Mouse (Mus musculus): Measurements from ENCODE around the gene Tnrc6c.
A peak's percentile ranks its signal among the peaks of the same experiment; 100 is the strongest.

Gene Tnrc6c

DNA sequence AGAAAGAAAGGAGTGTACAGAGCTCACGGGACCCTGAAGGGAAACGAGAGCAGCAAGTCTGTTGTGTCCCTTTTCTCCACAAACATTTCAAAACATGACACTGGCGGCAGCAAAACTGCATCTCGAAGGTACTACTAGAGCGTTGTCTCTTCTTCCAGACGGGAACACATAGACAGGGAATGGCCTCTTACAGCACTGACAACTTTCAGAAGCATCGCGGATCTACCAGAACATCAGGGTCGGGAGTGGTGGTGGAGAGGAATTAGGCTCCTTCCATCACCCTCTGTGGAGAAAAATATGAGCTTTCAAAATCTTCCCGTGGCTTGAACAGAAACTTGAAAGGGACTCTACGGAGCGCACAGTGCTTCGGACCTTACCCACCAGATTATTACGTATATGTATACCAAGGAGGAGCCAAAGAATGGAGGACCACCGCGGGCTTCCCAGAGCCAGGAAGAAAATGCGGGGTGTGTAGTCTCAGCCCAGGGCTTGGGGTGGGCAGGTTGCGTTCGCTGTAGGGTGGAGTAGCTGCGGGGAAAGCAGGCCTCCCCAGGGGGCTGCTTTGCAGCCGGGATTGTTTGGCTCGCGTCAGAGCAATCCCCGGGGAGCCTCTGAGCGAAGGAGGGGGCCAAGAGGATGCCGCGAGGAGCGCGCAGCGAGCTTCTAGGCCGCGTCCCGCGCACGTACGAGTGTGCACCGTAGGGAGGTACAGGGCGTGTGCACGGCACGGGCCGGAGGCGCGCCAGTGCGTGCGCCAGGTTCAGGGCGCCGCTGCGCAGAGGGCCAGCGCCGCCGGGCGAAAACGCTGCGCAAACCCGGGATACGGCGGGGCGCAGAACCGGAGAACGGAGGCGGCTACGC lies at the start of gene Tnrc6c:
Gene Tnrc6c (plus strand): TSS at position 799 of the 861 bp plus-strand sequence.
- peak; percentile 87 for DNase-seq

DNA sequence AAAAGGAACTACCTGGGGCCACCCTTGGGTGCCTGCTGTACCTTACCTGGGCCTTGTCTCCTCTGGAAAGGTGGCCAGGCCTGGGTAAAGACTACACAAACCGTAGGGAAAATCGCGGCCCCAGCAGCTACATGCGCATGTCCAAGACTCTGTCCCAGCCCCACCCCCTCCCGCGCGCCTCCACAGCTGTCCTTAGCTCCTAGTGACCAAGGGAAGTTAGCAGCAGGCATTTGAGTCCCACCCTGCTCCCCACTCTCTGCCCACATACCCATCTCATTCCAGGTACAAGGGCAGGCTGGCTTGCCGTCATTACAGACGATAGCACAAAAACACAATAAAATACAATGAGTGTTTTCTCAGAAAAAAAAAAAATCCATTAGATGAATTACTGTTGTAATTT lies 48.0 kb upstream of the Tnrc6c start:
- no peak for DNase-seq

DNA sequence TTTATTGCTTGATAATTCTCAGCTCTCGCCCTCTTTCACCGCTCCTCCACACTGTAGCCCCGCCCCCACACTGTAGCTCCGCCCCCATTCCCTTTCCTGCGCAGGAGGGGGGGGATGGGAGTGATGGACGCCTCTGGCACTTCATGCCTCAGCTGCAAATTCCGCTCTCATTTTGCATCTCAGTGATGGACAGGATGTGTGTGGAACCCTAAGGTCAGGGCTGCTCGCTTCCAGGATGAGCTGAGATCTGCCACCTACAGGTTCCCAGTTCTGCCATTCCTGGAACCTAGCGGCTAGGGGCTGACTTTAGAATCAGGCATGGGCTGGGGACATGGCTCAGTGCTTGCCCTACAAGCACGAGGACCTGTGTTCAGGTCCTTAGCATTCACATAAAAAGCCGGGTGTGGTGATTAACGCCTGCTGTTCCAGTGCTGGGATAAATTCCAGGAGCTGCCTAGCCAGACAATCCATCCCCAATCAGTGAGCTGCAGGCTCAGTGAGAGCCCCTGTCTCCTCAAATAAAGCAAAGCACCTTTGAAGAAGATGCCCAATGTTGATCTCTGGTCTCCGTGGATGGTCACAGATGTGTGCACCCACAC lies 47.4 kb upstream of the Tnrc6c start:
- peak; percentile 61 for DNase-seq

DNA sequence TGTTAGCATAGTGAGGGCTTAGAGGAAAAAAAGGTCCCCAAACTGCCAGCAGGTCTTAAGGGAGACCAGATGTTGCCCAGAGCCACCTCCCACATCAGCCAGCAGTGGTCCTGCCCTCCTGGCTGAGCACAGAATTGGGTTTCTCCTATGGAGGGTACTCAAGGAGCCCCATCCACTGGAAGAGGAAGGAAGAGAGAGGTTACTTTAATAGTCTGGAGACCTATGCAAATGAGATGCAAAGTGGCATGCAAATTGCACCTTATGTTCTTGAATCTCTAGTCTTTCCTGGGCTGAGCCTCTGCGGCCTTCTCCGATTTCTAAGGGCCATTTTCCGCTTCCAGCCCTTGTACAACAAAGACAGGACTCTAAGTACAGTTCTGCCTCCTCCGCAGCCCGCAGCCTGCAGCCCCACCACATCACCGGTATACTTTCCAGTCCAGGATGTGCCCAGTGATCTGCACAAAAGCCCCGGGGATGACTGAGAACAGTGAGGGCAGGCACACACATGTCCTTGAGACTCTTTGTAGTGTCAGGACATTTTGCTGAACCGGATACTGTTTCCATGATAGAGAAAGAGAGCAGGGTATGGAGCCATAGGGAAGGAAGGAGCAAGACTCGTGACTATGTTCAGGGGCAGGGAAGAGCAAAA lies 45.8 kb upstream of the Tnrc6c start:
- DNase-seq, result no peak

DNA sequence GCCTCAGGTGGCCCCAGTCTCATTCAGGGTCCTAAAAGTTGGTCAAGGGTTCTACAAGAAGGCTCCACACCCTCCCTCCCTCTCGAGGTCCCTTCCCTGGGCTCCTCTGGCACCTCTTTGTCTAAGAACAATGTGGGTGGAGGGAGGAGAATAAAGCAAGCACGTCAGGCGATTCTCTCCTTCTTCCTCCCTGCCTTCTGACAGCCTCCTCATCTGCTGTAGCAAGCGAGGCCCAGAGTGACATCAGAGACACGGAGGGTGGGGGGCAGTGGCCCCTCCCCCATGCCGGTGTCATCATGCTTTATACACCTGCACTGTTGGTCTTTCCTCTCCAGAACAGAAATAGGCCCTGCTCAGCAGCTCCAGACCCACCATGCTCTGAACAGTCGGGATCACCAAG lies 45.1 kb upstream of the Tnrc6c start:
- DNase-seq, result no peak

DNA sequence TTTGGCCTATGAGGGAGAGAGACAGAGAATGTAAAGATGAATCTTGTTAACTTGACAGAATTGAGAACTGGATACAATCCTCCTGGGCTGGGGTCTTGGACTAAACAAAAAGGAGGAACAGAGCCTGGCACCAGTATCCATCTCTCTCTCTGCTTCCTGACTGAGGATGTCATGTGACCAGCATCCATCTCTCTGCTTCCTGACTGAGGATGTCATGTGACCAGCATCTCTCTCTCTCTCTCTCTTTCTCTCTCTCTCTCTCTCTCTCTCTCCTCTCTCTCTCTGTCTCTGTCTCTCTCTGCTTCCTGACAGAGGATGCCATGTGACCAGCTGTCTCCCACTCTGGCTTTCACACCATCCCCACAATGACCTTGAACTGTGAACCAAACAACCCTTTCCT lies 43.5 kb upstream of the Tnrc6c start:
- no peak for DNase-seq

DNA sequence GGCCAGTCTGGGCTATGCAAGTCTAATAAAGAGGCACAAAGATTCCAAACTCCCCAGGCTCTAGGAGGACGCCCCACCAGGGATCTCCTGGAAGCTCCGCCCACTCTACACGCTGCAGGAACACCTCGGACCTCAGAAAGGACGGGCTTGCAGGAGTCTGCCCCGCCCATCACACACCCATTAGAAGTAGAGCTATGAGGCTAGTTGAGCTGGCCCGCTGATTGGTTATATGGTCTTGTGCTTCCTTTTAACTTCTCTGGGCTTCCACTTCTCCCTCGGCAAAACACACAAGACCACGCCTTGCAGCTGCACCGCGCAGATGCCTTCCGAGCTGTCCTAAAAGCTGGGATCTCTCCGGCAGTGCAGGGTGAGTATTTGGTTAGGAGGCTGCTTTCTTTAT lies 43.0 kb upstream of the Tnrc6c start:
- DNase-seq, result peak; percentile 71

DNA sequence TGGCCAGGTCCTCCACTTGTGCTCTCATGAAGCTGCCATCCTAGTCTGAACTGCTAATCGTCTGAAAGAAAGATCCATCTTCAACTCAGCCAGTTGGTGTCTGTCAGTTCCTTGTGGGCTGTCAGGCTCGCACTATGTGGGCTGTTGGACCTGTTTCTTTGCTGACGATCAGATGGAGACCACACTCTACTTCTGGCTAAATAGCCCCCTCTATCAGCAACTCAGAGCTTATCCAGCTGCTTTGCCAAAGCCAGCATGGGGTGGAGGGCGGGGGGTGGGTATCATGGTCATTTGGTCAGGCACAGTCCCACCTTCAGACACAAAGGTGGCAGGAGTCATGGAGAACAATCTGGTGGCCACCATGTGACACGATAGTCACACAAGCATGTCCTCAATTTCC lies 42.2 kb upstream of the Tnrc6c start:
- no peak for DNase-seq

DNA sequence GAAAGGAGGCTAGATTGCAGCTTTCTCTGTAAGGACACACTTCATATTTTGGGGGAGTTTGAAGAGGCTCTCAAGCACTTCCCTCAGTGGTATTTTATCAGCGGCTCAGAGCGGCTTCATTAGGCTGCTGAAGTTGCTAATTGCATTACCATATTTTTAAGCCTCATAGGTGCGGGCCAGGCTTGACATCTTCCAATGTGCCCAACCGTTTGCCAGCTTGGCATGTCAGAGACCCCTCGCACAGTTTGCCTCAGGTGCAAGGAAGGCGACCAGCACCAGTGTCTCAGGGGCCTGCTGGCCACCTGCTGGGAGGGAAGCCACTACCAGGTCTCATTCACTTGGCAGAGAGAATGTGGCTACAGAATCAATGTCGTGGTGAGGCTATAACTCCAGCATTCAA lies 41.2 kb upstream of the Tnrc6c start:
- no peak for DNase-seq

DNA sequence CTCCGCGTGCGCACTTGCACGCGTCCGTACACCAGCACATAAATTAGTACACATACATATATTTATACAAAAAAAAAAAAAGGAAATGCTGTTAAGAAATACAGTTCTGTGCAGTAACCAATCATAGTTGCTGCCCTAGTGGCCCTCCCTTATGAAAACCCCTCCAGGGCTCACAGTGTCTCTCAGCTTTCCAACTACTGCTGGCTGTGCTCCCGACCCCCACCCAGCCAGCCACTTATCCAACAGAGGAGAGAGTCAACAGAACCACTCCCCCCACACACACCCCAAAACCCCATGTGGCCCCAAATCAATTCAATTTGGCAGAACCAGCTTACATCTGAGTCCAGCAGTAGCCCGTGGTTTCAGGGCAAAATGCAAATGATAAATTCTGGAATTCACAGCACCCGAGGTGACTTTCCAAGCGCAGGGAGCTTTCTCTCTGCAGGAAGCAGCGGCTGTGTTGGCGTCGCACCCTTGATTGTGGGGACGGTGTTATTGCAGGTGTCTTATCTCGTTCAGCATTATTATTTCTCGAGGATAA lies 36.7 kb upstream of the Tnrc6c start:
- no peak for DNase-seq

DNA sequence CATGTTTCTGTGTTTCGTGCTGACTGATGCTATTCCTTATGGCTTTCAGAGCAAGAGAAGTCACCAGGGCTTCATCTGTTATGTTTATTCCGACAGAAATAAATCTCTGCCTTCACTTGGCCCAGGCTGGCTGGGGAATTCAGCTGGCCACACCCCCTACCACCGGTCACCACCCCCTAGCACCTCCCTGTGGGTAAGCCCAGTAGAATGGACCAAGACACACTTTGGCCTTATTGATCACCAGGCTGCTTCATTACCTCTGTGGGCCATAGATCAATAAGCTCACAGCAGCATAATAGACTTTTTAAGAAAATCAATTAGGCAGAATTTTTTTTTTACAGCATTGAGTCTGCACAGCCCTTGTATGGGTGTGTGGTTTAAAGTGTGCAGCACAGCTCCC lies 35.9 kb upstream of the Tnrc6c start:
- DNase-seq, result no peak

DNA sequence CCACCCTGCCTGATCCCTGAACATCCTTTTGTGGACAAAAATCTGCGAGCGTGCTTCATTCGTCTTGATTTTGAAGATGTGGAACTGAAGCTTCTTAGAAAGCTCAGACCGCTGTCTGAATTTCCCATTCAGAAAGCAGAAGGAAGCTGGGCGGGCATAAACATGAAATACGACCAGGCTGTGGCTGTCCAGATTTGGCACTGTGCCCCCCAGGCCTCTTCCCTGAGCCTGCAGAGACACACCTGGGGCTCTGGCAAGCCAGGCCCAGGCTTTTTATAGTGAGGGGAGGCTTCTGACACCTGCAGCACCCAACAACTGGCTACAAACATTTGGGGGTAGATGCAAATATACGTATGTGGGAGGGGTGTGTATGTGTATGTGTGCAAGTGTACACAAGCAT lies 35.3 kb upstream of the Tnrc6c start:
- no peak for DNase-seq

DNA sequence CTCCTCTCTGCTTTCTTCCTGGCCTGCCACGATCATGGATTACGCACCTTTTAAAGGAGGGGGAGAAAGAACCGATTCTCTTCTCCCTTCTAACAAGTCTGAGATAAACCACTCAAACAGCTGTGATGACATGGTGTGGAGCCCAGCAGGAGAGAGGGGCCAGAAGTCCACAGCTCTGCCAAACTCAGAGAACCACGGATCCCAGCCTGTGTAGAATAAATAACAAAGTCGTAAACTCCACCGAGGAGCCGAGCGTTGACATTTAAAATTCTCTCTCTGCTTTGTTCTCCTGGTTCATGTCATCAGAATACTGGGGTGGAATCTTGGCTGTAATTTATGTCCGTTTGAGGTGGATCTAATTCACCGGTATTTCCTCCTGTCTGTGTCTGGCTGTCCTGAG lies 34.5 kb upstream of the Tnrc6c start:
- no peak for DNase-seq

DNA sequence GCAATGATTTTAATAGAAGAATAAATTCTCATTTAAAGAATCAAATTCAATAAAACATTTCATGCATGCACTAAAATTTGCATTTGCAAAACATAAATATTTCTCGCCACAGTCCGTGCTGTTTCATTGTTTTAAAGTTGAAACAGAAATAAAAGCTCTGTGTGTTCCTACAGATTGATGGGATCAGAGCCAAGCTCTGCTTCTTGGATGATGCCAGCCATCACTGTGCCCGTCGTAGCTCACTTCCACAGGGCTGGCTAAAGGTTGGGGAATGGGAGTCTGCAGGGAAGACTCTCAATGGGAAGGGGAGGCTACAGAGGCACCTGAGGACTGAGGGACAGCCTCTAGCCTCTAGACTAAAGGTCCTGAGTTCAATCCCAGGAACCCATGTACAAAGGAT lies 28.9 kb upstream of the Tnrc6c start:
- no peak for DNase-seq

DNA sequence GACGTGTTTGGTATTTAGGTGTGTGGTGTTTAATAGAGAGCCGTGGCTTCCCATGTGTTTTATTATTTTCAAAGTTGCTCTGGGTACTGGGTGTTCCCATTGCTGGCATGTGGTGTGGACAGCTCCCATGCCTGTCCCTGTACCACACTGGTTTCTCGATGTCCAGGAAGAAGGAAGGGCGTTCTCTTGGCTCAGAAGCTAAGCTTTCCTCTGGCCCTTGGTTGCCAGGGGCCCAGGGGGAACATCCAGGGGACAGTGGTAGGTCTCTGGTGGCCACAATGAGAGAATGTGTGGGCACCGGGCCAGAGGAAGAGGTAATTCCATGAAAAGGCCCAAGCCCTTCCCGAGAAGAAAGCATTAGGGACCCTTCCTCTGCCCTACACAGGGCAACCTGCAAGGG lies 27.5 kb upstream of the Tnrc6c start:
- DNase-seq, result no peak

DNA sequence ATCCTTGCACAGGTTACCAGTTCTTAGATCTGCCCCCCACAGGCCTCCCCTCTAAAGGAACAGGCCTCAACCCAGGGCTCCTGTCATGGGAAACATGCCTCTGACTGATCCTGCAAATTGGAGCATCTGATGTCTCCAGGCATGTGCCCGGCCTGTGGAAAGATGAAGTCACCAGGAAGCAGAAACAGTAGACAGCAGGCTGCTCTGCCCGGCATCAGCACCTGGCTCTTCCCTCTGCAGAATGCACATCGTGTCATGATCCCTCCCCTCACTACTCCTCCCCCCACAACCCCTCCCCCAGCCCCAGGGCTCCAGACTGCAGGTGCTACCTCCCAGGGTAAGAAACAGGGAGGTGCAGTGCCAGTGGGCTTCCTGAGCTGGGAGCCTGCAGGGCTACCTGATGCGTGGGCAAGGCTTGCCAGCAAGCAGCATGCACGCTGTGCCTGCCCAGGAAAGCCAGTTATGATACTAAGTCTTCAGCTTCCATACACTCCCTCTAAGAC lies 27.0 kb upstream of the Tnrc6c start:
- DNase-seq, result peak; percentile 82

DNA sequence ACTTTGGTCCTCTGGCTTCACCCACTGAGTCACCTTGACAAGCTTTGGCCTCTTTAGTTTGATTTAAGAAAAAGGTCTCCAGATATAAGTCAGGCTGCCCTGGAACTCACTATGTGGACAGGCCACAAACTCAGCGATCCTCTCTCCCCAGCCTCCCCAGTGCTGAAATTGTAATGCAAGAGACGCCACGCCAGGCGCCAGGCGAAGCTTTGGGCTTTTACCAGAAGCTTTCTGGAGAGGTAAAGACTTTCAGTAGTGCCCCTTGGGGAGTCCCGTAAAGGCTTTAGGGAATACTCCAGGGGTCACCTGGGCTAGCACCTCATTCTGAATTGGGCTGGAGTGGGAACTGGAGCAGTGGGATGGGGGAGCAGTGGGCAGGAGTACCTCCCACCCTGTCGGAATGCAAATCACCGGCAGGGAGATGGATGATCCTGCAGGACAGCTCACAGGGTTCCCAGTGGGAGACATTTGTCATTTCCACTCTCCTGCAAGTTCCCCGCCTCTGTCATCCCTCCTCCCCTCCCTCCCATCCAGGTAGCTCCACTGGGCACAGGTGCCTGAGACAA lies 26.3 kb upstream of the Tnrc6c start:
- peak; percentile 40 for DNase-seq

DNA sequence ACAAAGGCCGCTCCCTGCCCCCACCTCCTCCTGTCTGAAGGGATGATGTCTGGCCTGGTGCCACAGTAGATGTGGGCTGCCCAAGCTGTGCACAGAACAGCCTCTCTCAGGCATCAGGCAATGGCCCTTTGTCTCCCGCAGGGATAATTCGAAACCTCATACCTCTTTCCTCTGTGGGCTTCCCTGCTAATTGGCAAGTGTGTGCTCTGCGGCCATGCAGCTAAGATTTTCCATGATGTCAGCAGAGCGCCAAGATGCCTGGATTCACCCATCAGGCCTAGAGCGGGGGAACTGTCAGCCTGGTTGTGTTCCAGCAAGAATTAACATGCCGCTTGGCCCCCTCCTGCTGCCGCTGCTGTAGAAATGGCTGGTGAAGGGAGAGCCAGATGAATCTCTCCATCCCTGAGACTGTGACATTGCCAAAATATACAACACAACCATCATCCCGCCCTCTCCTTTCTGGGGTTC lies 25.7 kb upstream of the Tnrc6c start:
- DNase-seq, result peak; percentile 35

DNA sequence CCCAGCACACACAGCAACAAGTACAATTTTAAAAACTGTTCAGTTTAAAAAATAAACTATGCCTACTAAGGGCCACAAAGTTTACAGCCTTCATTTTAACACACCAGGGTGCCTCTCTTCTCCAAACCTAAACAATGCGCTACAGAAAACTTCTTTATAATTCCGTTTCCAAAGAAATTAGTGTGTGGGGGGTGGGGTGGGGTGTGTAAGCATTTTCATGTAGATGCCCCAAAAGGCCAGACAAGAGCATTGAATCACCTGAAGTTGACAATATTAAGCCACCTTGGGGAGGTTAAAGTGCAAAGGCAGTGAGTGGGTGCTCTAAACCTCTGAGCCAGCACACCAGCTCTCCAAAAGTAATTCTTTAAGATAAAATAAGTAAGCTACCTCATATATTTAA lies 24.2 kb upstream of the Tnrc6c start:
- no peak for DNase-seq

DNA sequence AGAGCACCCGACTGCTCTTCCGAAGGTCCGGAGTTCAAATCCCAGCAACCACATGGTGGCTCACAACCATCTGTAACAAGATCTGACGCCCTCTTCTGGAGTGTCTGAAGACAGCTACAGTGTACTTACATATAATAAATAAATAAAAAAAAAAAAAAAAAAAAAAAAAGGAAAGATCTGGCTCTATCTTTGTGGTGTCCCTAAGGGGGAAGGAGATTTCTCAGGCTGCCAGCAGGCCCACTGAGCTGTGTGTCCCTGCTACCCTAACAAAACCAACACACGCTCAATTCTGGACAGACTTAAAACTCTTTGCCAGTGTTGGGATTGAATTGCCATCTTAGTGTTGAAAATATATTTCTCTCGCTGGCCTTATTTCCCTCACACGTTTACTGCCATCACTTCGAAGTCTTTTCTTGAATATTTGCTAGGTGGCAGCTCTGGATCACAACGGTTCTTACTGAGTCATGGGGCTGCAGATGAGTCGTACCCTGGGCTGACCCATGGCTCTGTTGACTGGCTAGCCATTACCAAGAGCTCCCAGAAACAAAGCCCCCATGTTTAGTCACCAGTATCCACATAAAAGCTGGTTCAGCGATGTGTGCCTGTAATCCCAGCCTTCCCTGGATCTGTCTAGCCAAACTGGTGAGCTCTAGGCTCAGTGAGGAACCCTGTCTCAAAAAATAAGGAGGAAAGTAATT lies 23.1 kb upstream of the Tnrc6c start:
- DNase-seq, result no peak

DNA sequence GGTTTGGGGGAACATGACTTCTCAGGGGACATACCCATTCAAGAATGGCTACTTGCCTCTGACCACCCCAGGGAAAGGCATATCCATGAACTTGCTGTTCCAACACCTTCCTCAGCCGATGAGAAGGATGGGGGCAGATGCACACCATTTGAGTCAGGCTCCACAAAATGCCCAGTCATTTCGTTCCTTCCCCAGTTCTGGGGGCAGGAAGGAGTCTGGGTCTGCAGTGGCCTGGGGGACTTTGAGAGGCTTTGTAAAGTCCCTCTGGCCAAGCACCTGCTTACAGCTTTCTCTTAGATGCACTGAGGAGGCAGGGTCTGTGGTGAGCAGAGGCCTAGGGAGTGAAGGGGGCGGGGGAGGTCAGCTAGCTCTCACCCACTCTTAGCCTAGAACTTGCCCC lies 20.8 kb upstream of the Tnrc6c start:
- DNase-seq, result no peak

DNA sequence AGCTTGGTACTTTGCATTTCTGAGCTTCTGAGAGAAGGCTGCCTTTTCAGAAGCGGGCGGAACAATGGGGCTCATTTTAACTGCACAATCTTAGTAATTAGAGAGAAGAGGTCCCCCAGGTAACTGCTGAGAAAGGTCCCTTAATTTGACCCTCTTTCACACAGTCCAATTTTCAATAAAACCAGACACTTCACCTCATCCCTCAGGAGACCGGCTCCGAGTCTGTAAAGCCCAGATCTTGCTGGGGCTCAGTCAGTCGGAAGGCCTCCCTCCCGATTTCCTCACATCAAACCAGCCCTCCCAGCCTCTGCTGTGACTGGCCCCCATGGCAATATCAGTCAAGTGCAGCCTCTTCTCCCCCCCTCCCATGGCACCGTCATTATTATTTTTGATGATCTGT lies 15.7 kb upstream of the Tnrc6c start:
- DNase-seq, result no peak

DNA sequence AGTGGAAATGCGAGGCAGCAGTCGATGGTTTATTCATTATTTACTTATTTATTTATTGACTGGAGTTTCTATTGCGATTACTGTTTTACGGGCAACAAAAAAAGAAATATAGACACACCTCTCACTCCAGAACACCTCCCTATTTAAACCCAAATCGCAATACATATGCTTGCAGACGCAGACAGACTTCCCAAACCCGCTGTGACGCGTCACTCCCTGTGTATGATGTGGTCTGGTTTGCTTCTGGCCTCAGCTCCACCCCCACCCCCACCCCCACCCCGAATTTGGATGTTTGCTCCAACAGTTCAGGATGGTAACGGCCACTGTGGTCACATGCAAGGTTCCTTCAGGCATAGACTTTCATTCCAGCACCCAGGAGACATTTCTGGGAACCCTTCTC lies 15.3 kb upstream of the Tnrc6c start:
- DNase-seq, result no peak

All from thymus, postnatal 4 days (tissue).